Mouse (Mus musculus): ENCODE measurements at regions not wholly inside any gene's neighbourhood (a gene's known extent, or its start where the extent isn't known, plus 50 kb on each side); places are given as distances from the start of the nearest gene placed in this dataset.

- 62% methylated on average over 3 of the region's 3 CpGs for WGBS
- DNase-seq (ENCODE audit: low read depth, low spot score), result no peak
Measured at GRCm38 (mm10) chr17:68119055-68119698, 115.3 kb upstream of the Arhgap28 start.

DNA sequence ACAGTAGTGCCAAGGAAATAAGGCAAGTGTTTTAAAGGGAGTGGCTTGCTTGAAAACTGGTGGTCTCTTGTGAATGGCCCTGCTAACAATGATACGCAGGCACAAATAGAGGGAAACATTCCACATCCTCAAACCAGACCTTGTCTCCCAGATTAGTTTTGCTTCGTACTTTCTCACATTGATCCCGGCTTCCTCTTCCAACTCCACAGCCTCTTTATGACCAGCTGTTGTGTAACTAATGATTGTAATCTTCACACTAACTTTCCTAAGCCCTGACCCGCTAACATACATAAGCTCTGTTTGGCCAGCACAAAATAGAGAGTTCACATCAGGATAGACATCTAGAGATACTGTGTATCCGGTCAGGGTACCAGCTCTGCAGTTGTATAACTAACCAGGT lies 116.3 kb upstream of the Arhgap28 start:
- WGBS, result 57% methylated on average over 5 of the region's 5 CpGs

DNA sequence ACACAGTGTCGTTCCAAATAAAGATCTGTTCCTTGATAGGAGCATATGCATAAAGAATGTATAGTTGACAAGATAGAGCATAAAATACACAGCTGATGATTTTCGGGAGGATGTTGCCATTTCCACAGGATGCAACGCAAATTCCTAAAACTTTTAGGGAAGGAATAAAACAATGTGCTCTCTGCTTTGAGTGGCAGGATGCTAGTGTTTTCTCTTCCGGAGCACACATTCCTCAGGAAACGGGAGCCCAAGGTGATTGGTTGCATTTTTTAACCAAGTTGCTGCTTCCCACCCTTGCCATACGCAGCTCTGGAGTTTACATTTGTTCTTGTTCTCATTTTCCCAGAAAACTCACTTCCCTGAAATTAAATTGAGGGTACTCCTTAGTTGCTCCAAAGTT lies 116.8 kb upstream of the Arhgap28 start:
- no peak for DNase-seq (ENCODE audit: low read depth, low spot score)
- 55% methylated on average over 6 of the region's 6 CpGs for WGBS

More for the DNA sequence above, 116.3 kb upstream of the Arhgap28 start:
- no peak for DNase-seq (ENCODE audit: low read depth, low spot score)

DNA sequence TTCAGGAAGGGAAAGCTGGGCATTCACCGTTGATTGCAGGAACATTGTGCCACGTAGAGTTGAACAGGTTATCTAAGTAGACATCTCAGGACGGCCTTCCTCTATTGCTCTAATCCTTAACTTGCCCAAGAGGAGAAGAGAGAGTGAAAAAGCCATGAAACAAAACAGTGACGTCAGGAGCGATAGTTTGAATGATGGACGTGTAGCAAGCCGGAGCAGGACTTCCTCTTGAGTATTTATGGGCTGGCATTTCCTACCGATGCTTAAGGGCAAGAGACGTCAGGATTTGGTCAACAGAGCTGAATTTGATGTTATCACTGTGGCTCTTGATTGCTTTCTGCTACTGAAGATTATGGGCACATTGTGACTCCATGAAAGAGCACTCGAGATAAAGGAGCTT lies 130.5 kb upstream of the Arhgap28 start:
- no peak for DNase-seq (ENCODE audit: low read depth, low spot score)
- 60% methylated on average over 10 of the region's 10 CpGs for WGBS

GRCm38 (mm10) chr17:68135436-68135835 lies 131.5 kb upstream of the Arhgap28 start:
- WGBS, result 58% methylated on average over 5 of the region's 5 CpGs
- no peak for DNase-seq (ENCODE audit: low read depth, low spot score)

DNA sequence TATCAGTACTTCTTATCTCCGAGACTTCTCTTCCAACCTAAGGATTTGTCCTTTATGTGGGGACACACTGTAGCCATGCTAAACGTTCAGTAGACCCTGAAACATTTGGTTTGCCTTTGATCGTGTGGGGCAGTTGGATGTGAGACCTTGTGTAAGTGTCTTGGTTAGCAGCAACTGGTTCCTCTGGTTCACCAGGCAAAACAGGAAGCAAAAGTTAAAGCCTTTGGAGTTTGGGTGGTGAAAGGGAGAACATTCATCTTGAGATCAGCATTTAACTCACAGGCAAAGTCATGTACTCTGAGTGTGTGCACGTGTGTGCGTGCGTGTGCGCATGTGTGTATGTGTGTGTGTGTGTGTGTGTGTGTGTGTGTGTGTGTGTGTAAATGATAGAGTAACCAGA lies 130.3 kb upstream of the L3mbtl4 start:
- WGBS, result 85% methylated on average over 7 of the region's 7 CpGs
- DNase-seq (ENCODE audit: low read depth, low spot score), result no peak

GRCm38 (mm10) chr17:68149237-68149792 lies 124.3 kb upstream of the L3mbtl4 start:
- WGBS, result 86% methylated on average over 10 of the region's 10 CpGs
- DNase-seq (ENCODE audit: low read depth, low spot score), result no peak

DNA sequence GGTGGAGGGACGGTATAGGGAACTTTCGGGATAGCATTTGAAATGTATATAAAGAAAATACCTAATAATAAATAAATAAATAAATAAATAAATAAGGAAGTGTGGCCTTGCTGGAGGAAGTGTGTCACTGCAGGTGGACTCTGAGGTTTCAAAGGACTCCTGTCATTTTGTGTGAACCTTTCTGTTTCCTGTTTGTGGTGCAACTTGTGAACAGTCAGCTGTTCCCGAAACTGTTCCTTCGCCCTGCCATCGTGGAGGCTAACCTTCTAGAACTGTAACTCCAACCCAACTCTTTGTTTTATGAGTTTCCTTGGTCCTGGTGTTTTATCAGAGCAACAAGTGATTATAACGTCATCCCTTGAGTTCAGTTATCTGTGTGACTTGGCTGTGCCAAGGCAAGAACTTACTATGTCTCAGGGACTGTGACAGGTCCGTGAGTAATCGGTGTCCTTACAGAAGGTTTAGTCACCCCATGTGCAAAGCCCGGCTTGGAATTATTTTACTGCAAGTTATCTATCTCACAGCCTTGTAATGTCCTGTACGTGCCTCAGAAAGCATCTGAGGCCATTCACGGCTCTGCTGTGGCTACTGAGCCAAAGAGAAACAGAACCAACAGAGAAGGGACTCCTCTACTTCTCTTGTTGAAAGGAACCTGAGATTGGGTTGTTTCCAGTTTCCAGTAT lies 121.0 kb upstream of the L3mbtl4 start:
- WGBS, result 80% methylated on average over 11 of the region's 11 CpGs
- no peak for DNase-seq (ENCODE audit: low read depth, low spot score)

DNA sequence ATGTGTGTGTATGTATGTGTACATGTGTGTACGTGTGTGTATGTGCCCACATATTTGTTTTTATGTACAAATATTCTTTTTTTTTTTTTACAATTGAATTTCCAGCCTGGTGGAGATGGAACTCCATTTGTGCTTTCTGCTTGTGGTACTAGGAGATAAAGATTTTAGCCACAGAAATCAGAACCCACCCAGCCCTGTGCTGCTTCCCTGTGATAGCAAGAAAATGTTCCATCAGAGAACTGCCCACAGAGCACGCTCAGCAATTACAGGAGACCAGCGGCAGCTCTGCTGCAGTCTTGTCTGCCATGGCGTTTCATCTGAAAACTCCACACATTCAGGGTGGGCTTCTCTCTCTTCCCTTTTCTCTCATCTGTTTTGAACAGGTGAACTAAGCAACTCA lies 118.7 kb upstream of the L3mbtl4 start:
- 87% methylated on average over 4 of the region's 4 CpGs for WGBS
- no peak for DNase-seq (ENCODE audit: low read depth, low spot score)

DNA sequence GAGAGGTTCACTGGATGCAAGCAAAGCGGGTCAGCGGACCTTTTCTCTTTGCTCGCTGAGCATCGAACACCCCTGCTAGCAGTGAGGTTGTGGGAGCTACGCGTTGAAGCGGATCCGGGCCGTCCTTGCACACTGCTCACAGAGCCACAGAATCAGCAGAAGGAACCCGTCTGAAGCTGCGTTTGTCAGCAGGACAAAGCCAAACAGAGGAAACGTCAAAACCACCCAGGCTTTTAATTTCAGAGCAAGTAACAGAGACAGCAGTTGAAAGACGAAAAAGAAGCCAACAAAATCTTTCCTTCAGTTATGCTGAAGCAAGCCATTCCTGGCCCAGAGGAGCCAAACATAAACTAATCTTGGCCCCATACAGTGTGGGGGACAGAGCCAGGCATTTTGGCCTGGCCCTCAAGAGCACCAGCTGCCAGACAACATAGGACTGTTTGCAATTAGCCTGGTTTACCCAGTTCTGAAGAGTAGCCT lies 115.4 kb upstream of the L3mbtl4 start:
- 53% methylated on average over 13 of the region's 13 CpGs for WGBS
- DNase-seq (ENCODE audit: low read depth, low spot score), result no peak

GRCm38 (mm10) chr17:68161107-68161506 lies 112.5 kb upstream of the L3mbtl4 start:
- DNase-seq (ENCODE audit: low read depth, low spot score), result no peak
- WGBS, result 64% methylated on average over 2 of the region's 2 CpGs

GRCm38 (mm10) chr17:68163545-68163944 lies 110.1 kb upstream of the L3mbtl4 start:
- 69% methylated on average over 4 of the region's 4 CpGs for WGBS
- no peak for DNase-seq (ENCODE audit: low read depth, low spot score)

- DNase-seq (ENCODE audit: low read depth, low spot score), result no peak
- WGBS, result 56% methylated on average over 2 of the region's 2 CpGs
Measured at GRCm38 (mm10) chr17:68164666-68165065, 108.9 kb upstream of the L3mbtl4 start.

DNA sequence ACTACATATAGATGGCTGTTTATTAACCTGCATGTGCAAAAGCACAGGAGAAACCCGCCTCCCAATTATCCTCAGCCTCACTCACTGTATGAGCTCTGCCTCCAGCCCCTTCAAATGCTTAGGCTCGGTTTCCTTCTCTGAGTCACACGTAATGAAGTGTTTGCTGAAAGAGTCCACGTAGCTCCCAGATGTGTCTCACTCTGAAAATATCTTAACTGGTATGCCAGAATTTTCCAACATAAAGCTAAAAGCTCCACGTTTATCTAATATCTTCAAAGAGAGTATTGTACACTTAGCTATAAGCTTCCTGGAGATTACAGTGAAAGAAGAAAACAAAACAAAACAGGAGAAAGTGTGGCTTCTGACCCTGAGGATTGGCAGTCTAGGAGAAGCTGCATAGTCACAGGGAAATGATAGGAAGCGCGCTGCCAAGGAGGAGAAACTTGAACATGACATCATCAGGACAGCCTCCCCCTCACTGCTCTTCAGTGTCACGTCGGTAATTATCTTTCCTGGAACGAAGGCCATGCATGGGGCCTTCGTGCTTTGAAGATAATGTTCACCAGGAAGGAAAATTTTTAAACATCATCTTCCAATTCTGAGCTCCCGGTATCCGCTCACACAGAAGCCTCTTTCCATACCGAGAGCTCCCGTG lies 108.3 kb upstream of the L3mbtl4 start:
- DNase-seq (ENCODE audit: low read depth, low spot score), result no peak
- WGBS, result 48% methylated on average over 15 of the region's 15 CpGs

DNA sequence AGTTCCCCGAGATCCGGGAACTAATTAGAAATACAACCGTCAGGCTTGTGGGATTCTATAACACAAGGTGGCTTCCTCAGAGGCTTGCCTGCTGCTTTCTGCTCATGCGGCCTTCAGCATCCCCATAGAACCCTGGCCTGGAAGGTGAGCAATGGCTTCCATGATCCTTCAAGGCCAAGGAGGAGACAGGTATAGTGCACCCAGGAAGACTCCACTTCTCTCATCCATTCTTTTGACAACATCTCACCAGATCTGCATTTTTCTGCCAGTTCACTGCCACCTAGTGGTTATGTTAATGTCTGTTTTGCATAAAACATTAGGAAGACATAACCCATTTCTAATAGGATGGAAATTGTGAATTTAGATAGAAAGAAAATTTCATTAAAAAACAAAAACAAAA lies 107.2 kb upstream of the L3mbtl4 start:
- no peak for DNase-seq (ENCODE audit: low read depth, low spot score)
- WGBS, result 74% methylated on average over 4 of the region's 4 CpGs

GRCm38 (mm10) chr17:68172838-68173237 lies 100.8 kb upstream of the L3mbtl4 start:
- DNase-seq (ENCODE audit: low read depth, low spot score), result no peak
- 84% methylated on average over 7 of the region's 7 CpGs for WGBS

- 50% methylated on average over 9 of the region's 9 CpGs for WGBS
- DNase-seq (ENCODE audit: low read depth, low spot score), result no peak
Measured at GRCm38 (mm10) chr17:68176611-68177165, 96.9 kb upstream of the L3mbtl4 start.

GRCm38 (mm10) chr17:68177835-68178234 lies 95.8 kb upstream of the L3mbtl4 start:
- WGBS, result 37% methylated on average over 2 of the region's 2 CpGs
- no peak for DNase-seq (ENCODE audit: low read depth, low spot score)

- DNase-seq (ENCODE audit: low read depth, low spot score), result no peak
- 45% methylated on average over 2 of the region's 2 CpGs for WGBS
Measured at GRCm38 (mm10) chr17:68185385-68185784, 88.2 kb upstream of the L3mbtl4 start.

DNA sequence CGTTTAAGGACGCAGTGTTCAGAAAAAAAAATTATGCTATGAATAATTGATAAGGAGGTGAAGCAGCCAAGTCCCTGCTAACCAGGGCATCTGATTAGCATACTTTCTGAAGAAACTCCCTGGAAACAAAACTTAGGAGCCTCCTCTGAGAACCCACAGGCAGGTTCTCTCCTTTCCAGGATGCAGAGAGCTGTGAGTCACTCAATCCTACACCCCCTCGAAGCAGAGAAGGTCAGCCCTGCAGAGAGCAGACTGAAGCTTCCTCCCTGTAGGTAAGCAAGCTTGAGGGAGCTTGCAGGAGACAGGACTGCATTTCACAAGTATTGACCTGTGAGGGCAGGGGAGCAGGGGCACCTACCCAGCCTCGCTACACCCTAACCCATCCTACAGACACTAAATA lies 83.7 kb upstream of the L3mbtl4 start:
- no peak for DNase-seq (ENCODE audit: low read depth, low spot score)
- WGBS, result 85% methylated on average over 4 of the region's 4 CpGs

All from large intestine, adult 2 months (tissue).